Mouse (Mus musculus) forebrain, postnatal 0 days (tissue): ENCODE data around the gene Rtl8b. TPM values are rescaled to one million over a fixed set of nuclear protein-coding genes. Genes with fewer than 3 reads are reported as not detected.
"Not testable (repeated sequence)": the region's sequence is repeated elsewhere in the genome, so short reads cannot be mapped to it uniquely, and the experiment has no call there.

Experiments used
- ATAC-seq: fragments of 200-750 bp; cut with Nextera tagmentation; 2 replicates; pipeline ENCODE4 v1.8.0; 2017; ENCODE audit warnings: mild to moderate bottlenecking, moderate library complexity
- DNase-seq: peaks from one replicate; pipeline ENCODE4 v3.0.0-alpha.2; 2015
- H3K27ac ChIP-seq: fragments of 300-500 bp; sonication (generic); 2 replicates; pipeline ENCODE4 v1.5.1; 2014; ENCODE audit warnings: low read depth, mild to moderate bottlenecking, antibody characterized with exemption, low read length, moderate library complexity, mixed read lengths
- H3K27me3 ChIP-seq: fragments of 300-500 bp; sonication (generic); 2 replicates; pipeline ENCODE4 v1.6.1; 2014; ENCODE audit warnings: mild to moderate bottlenecking, low read length, mixed read lengths; ENCODE audit not compliant: insufficient read depth
- H3K36me3 ChIP-seq: fragments of 300-500 bp; sonication (generic); 2 replicates; pipeline ENCODE4 v1.6.1; 2014; ENCODE audit warnings: mild to moderate bottlenecking, moderate library complexity; ENCODE audit not compliant: insufficient read depth
- H3K4me1 ChIP-seq: fragments of 300-500 bp; sonication (generic); 2 replicates; pipeline ENCODE4 v1.6.1; 2014; ENCODE audit warnings: antibody characterized with exemption; ENCODE audit not compliant: insufficient read depth
- H3K4me2 ChIP-seq: fragments of 300-500 bp; sonication (generic); 2 replicates; pipeline ENCODE4 v1.6.1; 2014; ENCODE audit warnings: low read depth, mild to moderate bottlenecking, moderate library complexity
- H3K4me3 ChIP-seq: fragments of 300-500 bp; sonication (generic); 2 replicates; pipeline ENCODE4 v1.5.1; 2014; ENCODE audit warnings: low read depth, low read length, mixed read lengths
- H3K9ac ChIP-seq: fragments of 300-500 bp; sonication (generic); 2 replicates; pipeline ENCODE4 v1.6.1; 2014; ENCODE audit warnings: mild to moderate bottlenecking
- H3K9me3 ChIP-seq: fragments of 300-500 bp; sonication (generic); 2 replicates; pipeline ENCODE4 v1.6.1; 2016; ENCODE audit warnings: low read length
- CTCF ChIP-seq: sonication (generic); IDR thresholded peaks from 2 replicates; pipeline ENCODE4 v1.5.1; 2016; ENCODE audit warnings: antibody characterized with exemption, control low read depth, low read depth
- WGBS: fragments of 180-500 bp; shearing (Covaris S2); extraction: QIAGEN DNeasy Blood & Tissue Kit; methylation state at CpG from one replicate; pipeline ENCODE4 v1.1.7; 2014; 5-methylcytosine and 5-hydroxymethylcytosine counted together
- polyA plus RNA-seq: library from polyadenylated mRNA; unstranded; fragments of >200 nt; fragmentation: Nextera tagmentation; extraction: Ambion mirVana; gene quantifications from 2 replicates; pipeline ENCODE4 v1.2.1, GENCODE M21; 2015
- total RNA-seq: library from RNA; depleted of rRNA; stranded (reverse); fragments of >200 nt; gene quantifications from 2 replicates; pipeline ENCODE4 v1.2.3, GENCODE M21; 2014; rRNA removed

Rtl8b gene
- total and polyA plus RNA-seq, 2 experiments from 2014 or later: 212 to 235 TPM

GRCm38 (mm10) chrX:53645885-53646284 is 24.3 kb downstream of the Rtl8b start:
- H3K4me3 ChIP-seq: no peak overlapping the region
- no peaks in the 10 kb centered on the region for H3K27me3 ChIP-seq
- WGBS: 76% methylated on average over 6 of the region's 6 CpGs
- no peak overlapping the region for H3K9ac ChIP-seq
- H3K9me3 ChIP-seq: no peaks in the 10 kb centered on the region
- DNase-seq: no peak
- TF ChIP-seq CTCF: no peak
- H3K36me3 ChIP-seq: no peaks in the 10 kb centered on the region
- ATAC-seq: no peak
- no peaks in the 10 kb centered on the region for H3K4me1 ChIP-seq
- no peak overlapping the region for H3K4me2 ChIP-seq
- no peak overlapping the region for H3K27ac ChIP-seq

- not testable (repeated sequence) for H3K9ac ChIP-seq, H3K9me3 ChIP-seq, H3K27me3 ChIP-seq, H3K27ac ChIP-seq, H3K4me1 ChIP-seq, H3K36me3 ChIP-seq
- H3K4me3 ChIP-seq: peak within 1 kb of the TSS; percentile 30
- ATAC-seq (peak; percentile 94), DNase-seq (peak; percentile 81)
- WGBS: 20% methylated on average over 10 of the region's 50 CpGs
- peak within 1 kb of the TSS; percentile 41 for H3K4me2 ChIP-seq
Observed at GRCm38 (mm10) chrX:53642980-53643961, 26.9 kb downstream of the Rtl8b start, which contains the start of gene Rtl8a. Gene Rtl8a (minus strand): TSS chrX:53643682.

GRCm38 (mm10) chrX:53642604-53642979 is 27.6 kb downstream of the Rtl8b start:
- H3K27me3 ChIP-seq, H3K4me1 ChIP-seq, H3K9me3 ChIP-seq, H3K36me3 ChIP-seq, H3K9ac ChIP-seq, H3K4me3 ChIP-seq, H3K27ac ChIP-seq, DNase-seq, ATAC-seq: not testable (repeated sequence)
- 45% methylated on average over 3 of the region's 4 CpGs for WGBS
- H3K4me2 ChIP-seq: peak overlapping the region; percentile 35; the same call in 1 of the 2 replicates

GRCm38 (mm10) chrX:53638107-53638506 is 32.1 kb downstream of the Rtl8b start:
- WGBS: 61% methylated on average over 3 of the region's 3 CpGs
- DNase-seq: not testable (repeated sequence)

More at GRCm38 (mm10) chrX:53638107-53638506, 32.1 kb downstream of the Rtl8b start:
- not testable (repeated sequence) for H3K4me3 ChIP-seq, H3K4me1 ChIP-seq, H3K27me3 ChIP-seq, H3K9ac ChIP-seq, H3K4me2 ChIP-seq, H3K27ac ChIP-seq, H3K36me3 ChIP-seq, H3K9me3 ChIP-seq, ATAC-seq

Other genes with a start within 250 kb of the Rtl8b start
- not detected in 2 replicates for gene Etd, start 235.5 kb downstream of the Rtl8b start, total RNA-seq
- not detected in 2 replicates for gene Etd, start 235.5 kb downstream of the Rtl8b start, polyA plus RNA-seq
- gene Rtl8c, start 62.4 kb downstream of the Rtl8b start, total RNA-seq: 81.2 and 86.1 TPM in 2 replicates
- 167 and 183 TPM in 2 replicates for gene Rtl8c, start 62.4 kb downstream of the Rtl8b start, polyA plus RNA-seq
- 0.62 and 0.71 TPM in 2 replicates for gene Gm14597, start 61.4 kb downstream of the Rtl8b start, total RNA-seq
- gene Gm14597, start 61.4 kb downstream of the Rtl8b start, polyA plus RNA-seq: 0.38 and 0.41 TPM in 2 replicates
- gene Rtl8a, start 26.7 kb downstream of the Rtl8b start, total RNA-seq: 124 and 168 TPM in 2 replicates
- gene Rtl8a, start 26.7 kb downstream of the Rtl8b start, polyA plus RNA-seq: 238 and 241 TPM in 2 replicates
- gene 4930502E18Rik, start 54.4 kb upstream of the Rtl8b start, total RNA-seq: 0.24 TPM in 1 of 2 replicates, not detected in the other
- 0.19 and 0.31 TPM in 2 replicates for gene 4930502E18Rik, start 54.4 kb upstream of the Rtl8b start, polyA plus RNA-seq
- gene 1700013H16Rik, start 87.4 kb upstream of the Rtl8b start, total RNA-seq: not detected in 2 replicates
- 0.19 TPM in 1 of 2 replicates, not detected in the other for gene 1700013H16Rik, start 87.4 kb upstream of the Rtl8b start, polyA plus RNA-seq
- 0.05 TPM in 1 of 2 replicates, not detected in the other for gene Zfp36l3, start 106.0 kb upstream of the Rtl8b start, total RNA-seq
- not detected in 2 replicates for gene Zfp36l3, start 106.0 kb upstream of the Rtl8b start, polyA plus RNA-seq
- 1.5 and 2.1 TPM in 2 replicates for gene Xlr, start 127.3 kb upstream of the Rtl8b start, total RNA-seq
- gene Xlr, start 127.3 kb upstream of the Rtl8b start, polyA plus RNA-seq: 1.6 and 2.8 TPM in 2 replicates